Mouse (Mus musculus): ENCODE data around the gene Meaf6. TPM values are rescaled to one million over a fixed set of nuclear protein-coding genes. Genes with fewer than 3 reads are reported as not detected.

Meaf6 gene
- 4.0 and 5.3 TPM in 2 replicates for polyA plus RNA-seq (2012; rRNA removed; ENCODE audit: low replicate concordance)

DNA sequence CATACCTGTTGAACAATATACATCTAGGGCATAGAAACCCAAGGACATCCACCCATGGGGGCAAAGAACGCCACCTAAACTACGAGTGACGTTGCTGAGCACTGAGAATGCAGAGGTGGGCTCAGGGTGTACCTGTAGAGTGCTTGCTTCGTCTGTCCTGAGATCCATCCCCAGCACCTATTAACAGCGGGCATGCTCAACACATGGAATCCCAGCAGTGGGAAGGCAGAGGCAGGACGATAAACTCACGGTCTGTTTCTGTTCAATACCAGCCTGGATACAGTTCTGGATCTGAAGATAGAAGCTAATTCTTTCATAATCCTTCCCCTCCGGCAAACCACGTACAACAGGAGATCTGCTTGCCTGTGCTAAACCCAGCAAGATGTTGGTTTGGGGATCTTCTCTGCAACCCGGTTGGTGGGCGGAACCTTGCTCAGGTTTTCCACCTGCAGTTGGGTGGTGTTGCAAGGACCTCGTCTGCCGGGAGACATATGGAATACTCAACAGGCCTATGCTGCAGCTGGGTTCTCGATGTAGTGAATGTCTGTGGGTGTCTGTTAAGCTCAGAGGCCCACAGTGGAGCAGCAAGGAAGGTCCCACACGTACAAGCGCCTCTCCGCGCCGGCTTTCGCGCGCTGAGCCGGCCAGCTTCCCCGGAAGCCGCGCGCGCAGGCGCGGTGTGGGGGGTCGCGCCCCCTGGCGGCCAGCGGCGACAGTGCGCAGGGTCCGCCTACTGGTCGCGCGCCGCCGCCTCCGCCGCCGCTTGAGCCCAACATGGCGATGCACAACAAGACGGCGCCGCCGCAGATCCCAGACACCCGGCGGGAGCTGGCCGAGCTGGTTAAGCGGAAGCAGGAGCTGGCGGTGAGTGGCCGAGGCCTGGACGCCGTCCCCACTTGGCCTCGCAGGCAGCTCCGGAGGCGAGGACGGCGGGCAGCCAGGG lies at the start of gene Meaf6:
Gene Meaf6, plus strand, starts transcription at position 732 of the 943 bp plus-strand sequence.

DNA sequence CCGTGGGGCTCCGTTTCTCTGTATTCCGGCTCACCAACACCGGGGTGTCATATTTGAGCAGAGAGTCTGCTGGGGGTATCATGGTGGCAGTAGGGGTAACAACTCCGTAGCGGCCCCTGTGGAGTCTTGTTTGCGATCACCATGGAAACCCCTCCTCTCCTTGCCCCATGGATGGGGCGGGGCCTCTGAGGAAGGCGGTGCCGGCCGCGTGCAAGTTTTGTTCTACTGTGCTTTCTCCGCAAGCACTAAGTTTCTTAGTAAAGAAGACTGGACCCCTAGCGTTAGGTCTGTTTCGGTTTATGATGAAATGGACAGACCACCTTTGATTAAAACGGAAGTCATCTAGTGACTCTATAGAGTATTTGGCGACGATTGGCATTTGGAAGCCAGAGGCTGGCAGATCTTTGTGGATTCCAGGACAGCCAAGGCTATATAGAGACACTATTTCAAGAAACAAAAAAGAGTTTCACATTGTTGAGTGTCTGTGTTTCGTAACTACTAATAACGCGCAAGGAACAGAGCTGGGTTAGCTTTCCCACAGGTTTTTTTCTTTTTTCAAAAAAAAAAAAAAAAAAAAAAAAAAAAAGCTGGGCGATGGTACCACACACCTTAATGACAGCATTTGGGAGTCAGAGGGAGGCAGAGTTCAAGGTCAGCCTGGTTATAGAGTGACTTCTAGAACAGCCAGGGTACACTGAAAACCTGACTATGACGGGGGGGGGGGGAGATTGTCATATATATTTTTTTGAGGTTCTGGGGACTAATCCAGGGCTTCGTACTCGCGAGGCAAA lies 19.2 kb upstream of the Meaf6 start, which contains the start of gene Dnali1:
Gene Dnali1, minus strand, starts transcription at position 187 of the 791 bp plus-strand sequence.

DNA sequence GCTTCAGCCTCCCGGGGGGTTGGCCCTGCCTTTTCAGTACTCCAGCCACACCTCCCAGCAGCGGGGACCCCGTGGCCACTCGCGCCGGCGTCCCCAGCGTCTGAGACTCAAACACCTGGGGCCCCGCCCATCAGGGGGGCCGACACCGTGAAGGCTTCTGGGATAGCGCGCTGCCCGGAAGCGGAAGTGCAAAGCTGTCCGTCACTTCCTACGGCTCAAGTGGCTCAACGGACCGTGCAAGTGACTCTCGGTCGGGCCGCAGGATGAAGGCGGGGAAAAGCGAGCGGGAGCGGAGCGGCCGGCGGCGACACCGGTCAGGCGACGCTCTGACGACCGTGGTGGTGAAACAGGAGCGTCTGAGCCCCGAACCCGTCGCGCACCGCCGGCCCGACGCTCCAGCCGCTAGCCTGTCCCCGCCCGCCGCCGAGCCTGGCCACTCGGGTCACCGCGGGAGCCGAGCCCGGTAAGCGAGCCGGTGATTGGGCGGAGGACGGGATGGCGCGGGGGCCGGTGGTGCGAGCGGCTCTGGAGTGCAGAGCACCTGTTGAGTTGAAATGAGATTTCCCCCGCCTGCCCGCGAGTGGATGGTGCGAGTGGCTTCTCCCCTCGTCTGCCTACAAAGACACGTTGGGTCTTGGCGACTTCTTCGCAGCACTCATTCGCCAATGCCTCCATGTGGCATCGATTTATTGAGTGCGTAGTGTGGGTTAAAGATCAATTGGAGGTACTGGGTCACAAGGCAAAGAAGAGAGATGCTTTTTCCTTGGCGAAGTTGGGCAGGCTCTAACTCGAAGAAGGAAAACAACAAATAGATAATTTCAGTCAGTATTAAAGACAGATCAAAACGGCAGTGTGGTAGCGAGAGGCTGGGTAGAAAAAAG lies 18.2 kb upstream of the Meaf6 start, which contains the start of gene Snip1:
Gene Snip1, plus strand, starts transcription at position 183 of the 881 bp plus-strand sequence.

DNA sequence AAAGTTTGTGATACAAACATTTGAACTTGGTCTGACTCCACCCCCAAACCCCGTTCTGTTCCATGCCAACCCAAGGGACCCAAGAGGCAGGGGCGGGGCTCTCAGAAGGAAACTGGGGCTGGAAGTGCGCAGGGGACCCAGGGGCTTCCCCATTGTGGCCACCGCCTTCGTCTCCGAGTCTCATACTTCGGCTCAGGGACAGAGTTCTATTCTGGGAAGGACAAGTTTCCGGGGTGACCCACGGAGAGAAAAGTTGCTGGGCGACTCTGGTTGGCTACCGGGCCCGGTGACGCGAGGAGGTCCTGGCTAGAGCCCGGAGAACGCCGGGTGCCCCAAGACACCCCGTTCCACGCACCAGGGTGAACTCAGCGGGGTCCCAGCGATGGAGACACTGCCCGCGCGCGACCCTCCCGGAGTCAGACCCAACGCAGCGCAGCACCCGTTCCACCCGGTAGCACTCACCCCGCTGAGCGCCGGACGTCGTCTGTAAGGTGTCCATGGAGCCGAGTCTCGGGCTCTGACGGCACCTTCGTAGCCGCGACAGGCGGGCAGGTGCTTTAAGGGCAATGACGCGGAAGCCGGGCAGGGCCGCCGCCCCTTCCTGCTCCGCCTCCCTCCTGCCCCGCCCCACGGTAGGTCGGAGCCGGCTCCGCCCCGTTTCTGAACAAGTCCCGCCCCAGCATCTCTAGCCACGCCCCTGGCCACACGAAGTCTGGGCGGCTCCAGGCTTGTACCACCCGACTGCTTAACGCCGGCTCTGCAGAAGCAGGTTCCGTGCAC lies 42.6 kb downstream of the Meaf6 start, which contains the start of gene Zc3h12a:
Gene Zc3h12a, minus strand, starts transcription at position 536 of the 780 bp plus-strand sequence.

Other genes starting within 250 kb of the Meaf6 start
- gene Yrdc, start 234.5 kb upstream of the Meaf6 start, polyA plus RNA-seq (2012; rRNA removed; ENCODE audit: low replicate concordance): 29.4 and 29.6 TPM in 2 replicates
- 24.1 and 37.4 TPM in 2 replicates for gene 1110065P20Rik, start 233.9 kb upstream of the Meaf6 start, polyA plus RNA-seq (2012; rRNA removed; ENCODE audit: low replicate concordance)
- 0.14 and 0.25 TPM in 2 replicates for gene Maneal, start 223.0 kb upstream of the Meaf6 start, polyA plus RNA-seq (2012; rRNA removed; ENCODE audit: low replicate concordance)
- not detected in 2 replicates for gene Epha10, start 204.2 kb upstream of the Meaf6 start, polyA plus RNA-seq (2012; rRNA removed; ENCODE audit: low replicate concordance)
- 7.5 and 13.1 TPM in 2 replicates for gene 9930104L06Rik, start 148.1 kb upstream of the Meaf6 start, polyA plus RNA-seq (2012; rRNA removed; ENCODE audit: low replicate concordance)
- 14.9 and 15.1 TPM in 2 replicates for gene Cdca8, start 145.8 kb upstream of the Meaf6 start, polyA plus RNA-seq (2012; rRNA removed; ENCODE audit: low replicate concordance)
- gene Rspo1, start 98.7 kb upstream of the Meaf6 start, polyA plus RNA-seq (2012; rRNA removed; ENCODE audit: low replicate concordance): 2.7 TPM in 2 replicates
- 2.5 and 3.3 TPM in 2 replicates for gene Gnl2, start 68.5 kb upstream of the Meaf6 start, polyA plus RNA-seq (2012; rRNA removed; ENCODE audit: low replicate concordance)
- gene Dnali1, start 19.4 kb upstream of the Meaf6 start, polyA plus RNA-seq (2012; rRNA removed; ENCODE audit: low replicate concordance): not detected in 2 replicates
- 4.3 and 5.0 TPM in 2 replicates for gene Snip1, start 18.5 kb upstream of the Meaf6 start, polyA plus RNA-seq (2012; rRNA removed; ENCODE audit: low replicate concordance)
- gene Zc3h12a, start 42.7 kb downstream of the Meaf6 start, polyA plus RNA-seq (2012; rRNA removed; ENCODE audit: low replicate concordance): 24.1 and 33.9 TPM in 2 replicates